Mouse (Mus musculus): ENCODE data around the gene Kctd3. TPM values are rescaled to one million over a fixed set of nuclear protein-coding genes. Genes with fewer than 3 reads are reported as not detected.

Kctd3 gene
- polyA plus RNA-seq, 1 experiment from 2014 or later: 22.6 TPM

DNA sequence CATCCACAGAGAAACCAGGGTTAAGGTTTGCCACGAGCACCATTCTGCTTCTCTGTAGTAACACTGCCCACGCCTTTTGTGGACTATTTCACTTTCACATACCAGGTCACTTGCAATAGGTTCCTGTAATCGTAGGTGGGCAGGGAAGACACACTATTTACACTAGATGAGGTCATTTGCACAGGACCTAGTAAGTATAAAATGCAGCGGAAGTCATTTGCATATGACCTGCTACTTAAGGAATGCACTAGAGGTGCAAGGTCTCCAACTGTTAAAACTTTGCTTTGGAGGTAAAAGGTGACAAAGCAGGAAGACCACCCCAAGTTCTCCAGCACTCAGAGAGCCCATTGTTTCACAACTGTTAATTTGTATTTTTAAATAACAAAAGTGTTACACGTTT lies 1.4 kb downstream of the Kctd3 start:
- Histone ChIP-seq H3K4me3 (ENCODE audit: low read depth, low read length) (no peak overlapping the region), H3K4me2 (peak overlapping the region; percentile 96), H3K9me3 (replicated peaks; ENCODE audit: control insufficient read depth, low read length) (no peaks in the 10 kb centered on the region), H3K9ac (ENCODE audit: low read depth, low read length) (no peak overlapping the region), H3K27ac (ENCODE audit: low read depth, low read length) (no peak overlapping the region), H3K27me3 (ENCODE audit: control insufficient read depth, insufficient read depth, low read length) (no peaks in the 10 kb centered on the region), H3K4me1 (ENCODE audit: control insufficient read depth, insufficient read depth, low read length) (peaks cover 5% of the 10 kb centered on the region), H3K36me3 (ENCODE audit: control insufficient read depth, insufficient read depth, low read length) (no peaks in the 10 kb centered on the region)
- no peak for ATAC-seq (replicated peaks; ENCODE audit: insufficient number of reproducible peaks, low FRiP score, low TSS enrichment)
- 57% methylated on average over 5 of the region's 5 CpGs for WGBS (ENCODE audit: insufficient replicate concordance)

DNA sequence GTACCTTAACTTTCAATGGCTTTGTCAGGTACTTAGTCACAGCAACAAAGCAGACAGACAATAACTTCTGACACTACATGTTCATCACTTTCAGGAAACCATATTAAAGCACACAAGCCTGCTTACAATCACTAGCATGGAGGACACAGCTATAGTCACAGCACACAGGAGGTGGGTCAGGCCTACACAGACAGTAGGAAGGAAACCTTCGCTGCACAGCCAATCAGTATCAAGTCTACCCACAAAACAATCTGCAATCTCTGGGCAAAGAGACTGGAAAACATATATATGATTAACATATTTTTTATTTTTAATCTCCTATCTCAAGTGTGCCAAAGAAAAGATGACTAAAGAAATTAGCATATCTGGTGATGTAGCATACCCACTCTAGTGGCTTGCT lies 2.9 kb downstream of the Kctd3 start:
- peaks cover 3% of the 10 kb centered on the region; the same call in 1 of the 2 replicates for H3K36me3 ChIP-seq (ENCODE audit: control insufficient read depth, insufficient read depth, low read length)

DNA sequence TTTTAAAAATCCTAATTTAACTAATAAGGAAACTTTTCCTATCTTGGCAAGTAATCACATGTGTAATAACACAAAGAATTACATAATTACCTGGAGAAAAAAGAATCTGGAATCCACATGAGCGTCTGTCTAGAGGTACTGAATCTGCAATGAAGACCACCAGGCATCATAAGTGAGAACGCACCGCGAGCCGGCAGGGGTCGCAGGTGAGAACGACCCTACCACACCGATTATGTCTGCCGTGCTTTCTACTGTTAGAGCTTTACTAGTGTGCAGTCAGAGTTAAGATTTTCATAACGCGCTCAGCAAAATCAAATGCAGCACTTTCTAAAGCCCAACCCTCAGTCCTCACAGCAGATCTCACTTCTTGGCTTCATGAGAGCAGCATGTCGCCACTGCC lies 5.8 kb downstream of the Kctd3 start:
- Histone ChIP-seq H3K9ac (ENCODE audit: low read depth, low read length) (no peak overlapping the region), H3K9me3 (replicated peaks; ENCODE audit: control insufficient read depth, low read length) (no peaks in the 10 kb centered on the region), H3K27ac (ENCODE audit: low read depth, low read length) (no peak overlapping the region), H3K4me1 (ENCODE audit: control insufficient read depth, insufficient read depth, low read length) (peaks cover 3% of the 10 kb centered on the region), H3K4me3 (ENCODE audit: low read depth, low read length) (no peak overlapping the region), H3K27me3 (ENCODE audit: control insufficient read depth, insufficient read depth, low read length) (no peaks in the 10 kb centered on the region), H3K36me3 (ENCODE audit: control insufficient read depth, insufficient read depth, low read length) (peaks cover 3% of the 10 kb centered on the region; the same call in 1 of the 2 replicates), H3K4me2 (no peak overlapping the region)
- no peak for ATAC-seq (replicated peaks; ENCODE audit: insufficient number of reproducible peaks, low FRiP score, low TSS enrichment)
- WGBS (ENCODE audit: insufficient replicate concordance): 85% methylated on average over 12 of the region's 12 CpGs

More for the DNA sequence above, 2.9 kb downstream of the Kctd3 start:
- Histone ChIP-seq H3K9ac (ENCODE audit: low read depth, low read length) (no peak overlapping the region), H3K9me3 (replicated peaks; ENCODE audit: control insufficient read depth, low read length) (no peaks in the 10 kb centered on the region), H3K4me3 (ENCODE audit: low read depth, low read length) (no peak overlapping the region), H3K4me1 (ENCODE audit: control insufficient read depth, insufficient read depth, low read length) (peaks cover 5% of the 10 kb centered on the region), H3K27ac (ENCODE audit: low read depth, low read length) (no peak overlapping the region), H3K4me2 (no peak overlapping the region), H3K27me3 (ENCODE audit: control insufficient read depth, insufficient read depth, low read length) (no peaks in the 10 kb centered on the region)
- ATAC-seq (replicated peaks; ENCODE audit: insufficient number of reproducible peaks, low FRiP score, low TSS enrichment): no peak
- 95% methylated on average over 1 of the region's 1 CpGs for WGBS (ENCODE audit: insufficient replicate concordance)

DNA sequence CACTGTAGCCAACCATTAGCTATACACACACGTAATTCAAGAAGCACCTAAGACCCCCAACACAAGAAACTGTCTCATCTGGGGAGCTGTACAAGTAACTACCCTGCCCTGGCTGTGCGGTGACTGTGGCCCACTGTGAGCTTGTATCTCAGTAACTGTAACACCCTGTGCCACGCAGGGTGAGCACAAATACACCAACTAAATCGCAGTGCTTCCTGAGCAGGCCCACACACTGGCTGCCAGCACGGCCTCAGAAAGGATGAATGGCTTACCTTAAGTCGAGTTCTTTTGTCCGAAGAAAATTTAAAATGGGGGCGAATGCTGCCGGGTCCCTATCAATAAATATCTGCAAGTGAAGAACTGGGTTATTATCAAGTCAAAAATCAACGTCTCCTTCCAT lies 7.7 kb downstream of the Kctd3 start:
- peaks cover 7% of the 10 kb centered on the region; the same call in 1 of the 2 replicates for H3K36me3 ChIP-seq (ENCODE audit: control insufficient read depth, insufficient read depth, low read length)
- 87% methylated on average over 10 of the region's 10 CpGs for WGBS (ENCODE audit: insufficient replicate concordance)

DNA sequence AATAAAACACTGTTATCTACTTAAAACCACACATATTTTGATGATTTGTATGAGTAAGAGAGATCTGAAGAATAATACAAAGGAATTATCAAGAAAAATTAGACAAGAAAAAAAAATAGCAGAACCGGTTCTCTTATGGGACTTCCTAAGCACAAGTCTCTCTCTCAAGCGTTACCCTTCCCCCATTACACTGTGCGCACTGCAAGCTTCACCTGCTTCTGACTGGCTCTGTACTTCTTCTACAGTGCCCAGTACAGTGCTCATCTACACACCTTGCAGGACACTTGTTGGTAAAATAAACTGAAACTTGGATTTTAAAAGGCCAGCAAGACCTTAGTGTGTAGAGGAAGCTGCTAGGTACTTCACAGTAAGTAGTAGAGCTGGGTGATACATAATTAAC lies 9.7 kb downstream of the Kctd3 start:
- no peaks in the 10 kb centered on the region for H3K4me1 ChIP-seq (ENCODE audit: control insufficient read depth, insufficient read depth, low read length)
- no peak overlapping the region for H3K9ac ChIP-seq (ENCODE audit: low read depth, low read length)
- H3K27me3 ChIP-seq (ENCODE audit: control insufficient read depth, insufficient read depth, low read length): no peaks in the 10 kb centered on the region
- 95% methylated on average over 3 of the region's 3 CpGs for WGBS (ENCODE audit: insufficient replicate concordance)
- H3K4me3 ChIP-seq (ENCODE audit: low read depth, low read length): no peak overlapping the region
- no peak overlapping the region for H3K4me2 ChIP-seq
- H3K9me3 ChIP-seq (replicated peaks; ENCODE audit: control insufficient read depth, low read length): no peaks in the 10 kb centered on the region
- peaks cover 7% of the 10 kb centered on the region; the same call in 1 of the 2 replicates for H3K36me3 ChIP-seq (ENCODE audit: control insufficient read depth, insufficient read depth, low read length)
- ATAC-seq (replicated peaks; ENCODE audit: insufficient number of reproducible peaks, low FRiP score, low TSS enrichment): no peak
- no peak overlapping the region for H3K27ac ChIP-seq (ENCODE audit: low read depth, low read length)

More for the DNA sequence above, 7.7 kb downstream of the Kctd3 start:
- Histone ChIP-seq H3K4me3 (ENCODE audit: low read depth, low read length) (no peak overlapping the region), H3K27ac (ENCODE audit: low read depth, low read length) (no peak overlapping the region), H3K4me1 (ENCODE audit: control insufficient read depth, insufficient read depth, low read length) (no peaks in the 10 kb centered on the region), H3K4me2 (no peak overlapping the region), H3K27me3 (ENCODE audit: control insufficient read depth, insufficient read depth, low read length) (no peaks in the 10 kb centered on the region), H3K9me3 (replicated peaks; ENCODE audit: control insufficient read depth, low read length) (no peaks in the 10 kb centered on the region), H3K9ac (ENCODE audit: low read depth, low read length) (no peak overlapping the region)
- no peak for ATAC-seq (replicated peaks; ENCODE audit: insufficient number of reproducible peaks, low FRiP score, low TSS enrichment)

DNA sequence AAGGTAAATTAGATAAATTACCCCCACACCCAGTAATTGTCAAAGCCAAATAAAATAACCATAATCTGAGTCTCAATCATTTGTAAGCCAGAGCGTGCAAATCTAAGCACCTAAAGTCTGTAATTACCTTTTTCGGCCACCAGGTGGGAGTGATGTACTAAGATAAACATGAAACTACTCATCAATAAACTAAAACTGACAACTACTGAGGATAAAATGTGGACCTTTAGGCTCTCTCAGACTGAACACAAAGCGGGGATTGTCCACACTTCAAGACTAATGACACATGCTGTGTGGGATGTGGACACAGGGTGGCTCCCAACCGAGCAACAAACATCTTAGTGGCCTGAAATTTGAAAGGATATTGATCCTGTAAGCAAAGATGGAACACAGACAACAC lies 14.4 kb downstream of the Kctd3 start:
- Histone ChIP-seq H3K27ac (ENCODE audit: low read depth, low read length) (no peak overlapping the region), H3K4me3 (ENCODE audit: low read depth, low read length) (no peak overlapping the region), H3K9me3 (replicated peaks; ENCODE audit: control insufficient read depth, low read length) (no peaks in the 10 kb centered on the region), H3K36me3 (ENCODE audit: control insufficient read depth, insufficient read depth, low read length) (peaks cover 14% of the 10 kb centered on the region; the same call in 1 of the 2 replicates), H3K9ac (ENCODE audit: low read depth, low read length) (no peak overlapping the region), H3K27me3 (ENCODE audit: control insufficient read depth, insufficient read depth, low read length) (no peaks in the 10 kb centered on the region), H3K4me2 (no peak overlapping the region), H3K4me1 (ENCODE audit: control insufficient read depth, insufficient read depth, low read length) (no peaks in the 10 kb centered on the region)
- WGBS (ENCODE audit: insufficient replicate concordance): 53% methylated on average over 4 of the region's 4 CpGs
- no peak for ATAC-seq (replicated peaks; ENCODE audit: insufficient number of reproducible peaks, low FRiP score, low TSS enrichment)

- no peak overlapping the region for H3K4me2 ChIP-seq
- 0 out of 2 replicates have a peak, but pooled peaks have one; percentile 57 for ATAC-seq (replicated peaks; ENCODE audit: insufficient number of reproducible peaks, low FRiP score, low TSS enrichment)
- no peak overlapping the region for H3K27ac ChIP-seq (ENCODE audit: low read depth, low read length)
- H3K36me3 ChIP-seq (ENCODE audit: control insufficient read depth, insufficient read depth, low read length): peaks cover 24% of the 10 kb centered on the region
- H3K9ac ChIP-seq (ENCODE audit: low read depth, low read length): no peak overlapping the region
- 30% methylated on average over 3 of the region's 3 CpGs for WGBS (ENCODE audit: insufficient replicate concordance)
- H3K4me1 ChIP-seq (ENCODE audit: control insufficient read depth, insufficient read depth, low read length): no peaks in the 10 kb centered on the region
- H3K4me3 ChIP-seq (ENCODE audit: low read depth, low read length): no peak overlapping the region
- no peaks in the 10 kb centered on the region for H3K9me3 ChIP-seq (replicated peaks; ENCODE audit: control insufficient read depth, low read length)
- H3K27me3 ChIP-seq (ENCODE audit: control insufficient read depth, insufficient read depth, low read length): no peaks in the 10 kb centered on the region
These were observed 27.6 kb downstream of the Kctd3 start for GRCm38 (mm10) chr1:188980050-188980449.

DNA sequence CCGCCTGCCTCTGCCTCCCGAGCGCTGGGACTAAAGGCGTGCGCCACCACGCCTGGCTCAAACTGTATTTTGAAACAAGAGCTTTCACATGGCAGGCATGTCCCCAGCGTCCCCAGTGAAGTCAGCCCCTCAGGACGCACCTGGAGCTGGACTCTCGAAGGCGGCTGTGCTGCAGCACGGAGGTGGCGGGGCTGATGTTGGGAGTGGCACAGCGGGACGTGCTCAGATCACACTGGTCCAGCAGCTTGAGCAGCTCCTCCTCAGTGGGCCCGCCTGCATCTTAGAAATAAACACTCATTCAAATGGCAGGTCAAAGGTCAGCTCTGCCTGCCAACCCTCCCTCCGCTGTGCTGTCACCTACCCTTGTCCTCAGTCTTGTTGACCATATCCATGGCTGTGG lies 33.7 kb downstream of the Kctd3 start:
- peaks cover 30% of the 10 kb centered on the region for H3K36me3 ChIP-seq (ENCODE audit: control insufficient read depth, insufficient read depth, low read length)
- no peaks in the 10 kb centered on the region for H3K9me3 ChIP-seq (replicated peaks; ENCODE audit: control insufficient read depth, low read length)
- ATAC-seq (replicated peaks; ENCODE audit: insufficient number of reproducible peaks, low FRiP score, low TSS enrichment): peak; percentile 85
- no peak overlapping the region for H3K4me2 ChIP-seq
- no peak overlapping the region for H3K9ac ChIP-seq (ENCODE audit: low read depth, low read length)
- no peaks in the 10 kb centered on the region for H3K4me1 ChIP-seq (ENCODE audit: control insufficient read depth, insufficient read depth, low read length)
- WGBS (ENCODE audit: insufficient replicate concordance): 85% methylated on average over 16 of the region's 16 CpGs
- peak overlapping the region; percentile 82 for H3K27ac ChIP-seq (ENCODE audit: low read depth, low read length)
- no peak overlapping the region for H3K4me3 ChIP-seq (ENCODE audit: low read depth, low read length)
- H3K27me3 ChIP-seq (ENCODE audit: control insufficient read depth, insufficient read depth, low read length): no peaks in the 10 kb centered on the region

- Histone ChIP-seq H3K4me1 (ENCODE audit: control insufficient read depth, insufficient read depth, low read length) (no peaks in the 10 kb centered on the region), H3K27ac (ENCODE audit: low read depth, low read length) (peak overlapping the region; percentile 74), H3K27me3 (ENCODE audit: control insufficient read depth, insufficient read depth, low read length) (no peaks in the 10 kb centered on the region), H3K9ac (ENCODE audit: low read depth, low read length) (no peak overlapping the region), H3K4me3 (ENCODE audit: low read depth, low read length) (no peak overlapping the region), H3K4me2 (no peak overlapping the region), H3K9me3 (replicated peaks; ENCODE audit: control insufficient read depth, low read length) (no peaks in the 10 kb centered on the region), H3K36me3 (ENCODE audit: control insufficient read depth, insufficient read depth, low read length) (peaks cover 28% of the 10 kb centered on the region)
- peak; percentile 90 for ATAC-seq (replicated peaks; ENCODE audit: insufficient number of reproducible peaks, low FRiP score, low TSS enrichment)
- WGBS (ENCODE audit: insufficient replicate concordance): 82% methylated on average over 6 of the region's 6 CpGs
These were observed 34.6 kb downstream of the Kctd3 start for GRCm38 (mm10) chr1:188973078-188973477.

Measured in heart, embryonic 11.5 days (tissue).